Mouse (Mus musculus): ENCODE results near the gene Pla2g12b.

Gene Pla2g12b

DNA sequence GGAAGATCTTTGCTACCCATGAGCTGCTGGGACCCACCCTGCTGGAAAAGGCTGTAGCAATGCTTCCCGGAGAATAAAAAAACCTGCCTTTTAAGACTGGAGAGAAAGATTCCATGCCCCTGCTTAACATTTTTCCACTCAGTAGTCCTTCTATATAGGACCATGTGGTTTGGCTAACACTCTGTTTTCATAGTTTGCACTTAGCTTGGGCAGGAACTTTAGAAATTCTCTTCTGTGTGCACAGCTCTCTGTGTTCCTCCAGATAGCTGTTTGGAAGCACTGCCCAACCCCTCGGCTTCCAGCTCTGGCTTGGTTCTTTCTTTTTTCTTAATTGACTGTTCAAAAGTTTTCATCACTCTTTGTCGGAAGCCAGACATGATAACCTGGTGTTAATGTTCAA is 13.2 kb downstream of the Pla2g12b start:
- DNase-seq, result no peak

DNA sequence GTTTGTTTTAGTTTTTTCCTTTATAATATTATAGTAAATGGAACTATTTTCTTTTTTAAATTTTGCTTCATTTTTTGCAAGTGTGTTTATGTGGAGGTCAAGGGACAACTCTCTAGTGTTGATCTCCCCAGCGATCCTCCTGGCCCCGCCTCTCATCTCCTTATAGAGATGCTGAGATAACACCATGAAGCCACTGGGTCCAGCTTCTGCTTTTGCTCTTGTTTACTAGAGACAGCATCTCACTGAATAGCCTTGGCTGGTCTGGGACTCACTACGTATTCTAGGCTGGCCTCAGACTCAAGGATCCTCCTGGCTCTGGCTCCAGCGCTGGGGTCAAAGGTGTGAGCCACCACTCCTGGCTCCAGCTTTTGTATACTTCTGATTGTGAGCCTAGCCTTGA is 16.1 kb downstream of the Pla2g12b start:
- no peak for DNase-seq

- no peak for DNase-seq
These were observed 21.0 kb downstream of the Pla2g12b start for GRCm38 (mm10) chr10:59424453-59424852.

GRCm38 (mm10) chr10:59425369-59425768 is 21.9 kb downstream of the Pla2g12b start:
- DNase-seq, result no peak

DNA sequence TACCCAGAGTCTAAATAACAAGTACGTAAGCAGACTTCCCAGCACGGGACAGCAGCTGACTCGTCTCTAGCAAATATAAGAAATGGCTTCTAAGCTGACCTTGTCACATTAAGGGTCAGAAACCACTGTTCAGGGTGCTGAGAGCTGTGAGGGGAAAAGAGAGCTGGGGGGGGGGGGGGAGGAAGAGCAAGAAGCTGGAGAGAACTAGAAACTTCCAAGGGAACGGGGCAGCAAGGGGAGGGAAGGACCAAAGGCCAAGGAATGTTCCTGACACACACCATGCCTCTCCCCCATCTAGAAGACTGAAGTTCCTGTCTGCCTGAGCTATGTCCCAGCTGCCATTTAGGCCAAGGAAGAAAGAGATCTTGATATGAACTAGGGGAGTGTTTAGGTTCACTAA is 22.9 kb downstream of the Pla2g12b start:
- DNase-seq, result no peak

DNA sequence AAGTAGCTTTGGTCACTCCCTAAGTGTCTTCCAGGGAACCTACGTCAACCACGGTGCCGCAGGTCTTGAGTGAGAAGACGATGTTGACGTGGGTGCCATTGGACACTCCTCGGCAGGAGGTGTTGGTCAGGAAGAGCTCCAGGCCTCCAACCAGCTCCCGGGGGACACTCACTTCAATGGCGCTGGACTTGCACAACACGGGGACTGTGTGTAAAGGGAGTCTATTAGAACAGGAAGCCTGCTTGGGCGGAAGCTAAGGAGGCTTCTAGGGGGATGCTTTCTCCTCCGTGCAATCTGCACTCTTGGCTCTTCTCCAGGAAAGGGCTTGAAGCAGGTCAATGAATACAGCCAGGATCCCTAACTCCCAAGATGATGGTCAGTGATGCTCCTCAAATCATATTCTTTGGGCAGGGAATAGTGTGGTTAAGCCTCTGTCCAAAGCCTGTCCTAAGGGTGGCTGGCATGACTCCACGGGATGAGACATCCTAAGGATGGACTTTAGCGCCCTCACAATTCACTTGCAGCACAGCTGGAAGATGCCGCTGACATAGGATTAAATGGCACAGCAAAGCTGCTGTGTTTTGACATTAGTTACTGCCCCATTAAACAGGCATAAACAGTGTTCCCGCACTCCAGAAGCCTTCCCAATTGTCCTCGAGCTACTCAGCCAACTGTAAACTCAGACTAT is 26.1 kb downstream of the Pla2g12b start:
- no peak for DNase-seq

- DNase-seq, result no peak
These were observed 27.3 kb downstream of the Pla2g12b start for GRCm38 (mm10) chr10:59430701-59431218.

GRCm38 (mm10) chr10:59435746-59436145 is 32.3 kb downstream of the Pla2g12b start:
- no peak for DNase-seq

- no peak for DNase-seq
These were observed 35.2 kb downstream of the Pla2g12b start for GRCm38 (mm10) chr10:59438651-59439050.

GRCm38 (mm10) chr10:59439508-59439931 is 36.1 kb downstream of the Pla2g12b start:
- no peak for DNase-seq

GRCm38 (mm10) chr10:59440177-59440576 is 36.7 kb downstream of the Pla2g12b start:
- DNase-seq, result no peak

GRCm38 (mm10) chr10:59441735-59442134 is 38.3 kb downstream of the Pla2g12b start, which contains the start of gene Oit3:
Gene Oit3 (minus strand): TSS chr10:59441778.
- no peak for DNase-seq

DNA sequence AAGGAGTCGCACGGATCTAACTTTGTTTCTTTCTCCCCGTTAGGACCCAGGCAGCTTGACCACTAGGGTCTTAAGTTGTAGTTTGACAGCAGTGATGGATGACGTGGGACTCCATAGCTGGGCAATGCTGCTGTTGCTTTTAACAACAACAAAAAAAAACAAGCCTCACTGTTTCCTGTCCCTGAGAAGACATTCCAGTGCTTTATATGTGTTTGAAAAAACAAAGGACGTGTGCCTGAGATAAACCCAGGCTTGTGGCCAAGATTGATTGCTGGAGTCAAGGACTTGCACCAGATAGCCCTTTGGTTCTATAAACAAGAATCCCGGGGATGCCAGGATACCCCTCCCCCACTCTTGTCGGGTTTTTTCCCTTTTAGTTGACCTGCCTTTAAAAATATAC is 39.8 kb downstream of the Pla2g12b start:
- no peak for DNase-seq

- DNase-seq, result no peak
These were observed 40.6 kb downstream of the Pla2g12b start for GRCm38 (mm10) chr10:59444106-59444505.

GRCm38 (mm10) chr10:59444635-59445034 is 41.2 kb downstream of the Pla2g12b start:
- DNase-seq, result no peak

- no peak for DNase-seq
These were observed 43.5 kb downstream of the Pla2g12b start for GRCm38 (mm10) chr10:59446911-59447437.

DNA sequence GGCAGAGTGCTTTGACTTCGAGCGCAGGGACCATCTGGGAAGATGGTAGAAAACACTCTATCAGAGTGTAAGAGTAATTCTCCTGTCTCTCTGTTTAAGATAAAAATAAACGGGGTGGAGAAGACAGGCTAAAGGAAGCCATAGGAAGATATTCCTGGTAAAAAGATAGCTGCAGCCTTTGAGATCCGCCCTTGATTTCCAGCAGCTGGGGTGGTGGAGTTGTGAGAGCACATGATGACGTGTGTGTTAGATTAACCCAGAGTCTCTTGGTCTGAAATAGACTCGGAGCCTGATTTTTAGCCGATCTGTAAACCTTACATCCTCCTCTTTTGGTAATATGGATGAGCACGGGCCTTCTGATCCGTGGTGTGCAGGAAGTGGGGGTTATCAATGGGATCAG is 44.1 kb downstream of the Pla2g12b start:
- DNase-seq, result no peak

- DNase-seq, result no peak
These were observed 48.4 kb downstream of the Pla2g12b start for GRCm38 (mm10) chr10:59451839-59452238.

DNA sequence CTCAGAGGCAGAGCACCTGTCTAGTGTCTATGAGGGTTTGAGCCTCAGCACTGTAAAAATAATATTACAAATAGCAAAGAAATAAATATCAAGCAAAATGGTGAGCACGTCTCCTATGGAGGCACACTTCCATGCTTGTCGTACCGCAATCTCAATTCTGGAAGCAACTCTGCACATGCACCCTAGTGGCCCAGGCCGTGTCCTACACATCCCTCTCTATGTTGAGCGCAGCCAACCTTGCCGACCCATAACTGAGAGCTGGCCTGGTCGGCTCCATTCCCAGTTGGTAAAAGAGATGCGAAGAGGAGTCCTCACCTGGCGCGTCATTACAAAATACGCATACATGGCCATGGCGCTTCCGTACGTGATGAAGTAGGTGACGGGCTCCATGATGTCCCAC is 51.2 kb downstream of the Pla2g12b start:
- no peak for DNase-seq

DNA sequence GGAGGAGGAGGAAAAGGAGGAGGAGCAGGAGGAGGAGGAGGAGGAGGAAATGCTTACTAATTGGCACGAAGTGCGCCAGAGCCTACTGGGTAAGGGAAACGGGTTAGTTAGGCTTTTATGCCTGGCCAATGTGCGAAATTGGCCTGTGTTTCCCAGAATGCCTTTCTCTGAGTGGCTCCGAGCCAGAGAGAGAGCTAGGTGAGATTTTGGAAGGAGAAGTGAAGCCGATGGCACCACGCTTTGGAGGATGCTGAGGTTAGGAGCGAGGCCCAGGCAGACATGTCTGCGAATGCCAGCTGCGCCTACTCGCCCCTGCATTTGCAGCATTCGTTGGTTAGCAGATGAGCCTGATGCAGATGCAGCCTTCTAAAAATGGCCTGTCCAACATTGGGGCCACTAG is 56.3 kb downstream of the Pla2g12b start:
- DNase-seq, result no peak

- DNase-seq, result no peak
These were observed 58.8 kb downstream of the Pla2g12b start for GRCm38 (mm10) chr10:59462307-59462706.

- DNase-seq, result no peak
These were observed 62.1 kb downstream of the Pla2g12b start for GRCm38 (mm10) chr10:59465546-59465945.

GRCm38 (mm10) chr10:59466626-59467025 is 63.2 kb downstream of the Pla2g12b start:
- DNase-seq, result no peak

- no peak for DNase-seq
These were observed 63.8 kb downstream of the Pla2g12b start for GRCm38 (mm10) chr10:59467297-59467696.

- DNase-seq, result no peak
These were observed 67.0 kb downstream of the Pla2g12b start for GRCm38 (mm10) chr10:59470451-59470850.
